Mouse (Mus musculus) heart, postnatal 0 days (tissue): ENCODE measurements at regions not wholly inside any gene's neighbourhood (a gene's known extent, or its start where the extent isn't known, plus 50 kb on each side); places are given as distances from the start of the nearest gene placed in this dataset.

Experiments used
- ATAC-seq: fragments of 200-750 bp; cut with Nextera tagmentation; 2 replicates; pipeline ENCODE4 v1.8.0; 2017; ENCODE audit warnings: low read depth, moderate number of reproducible peaks, moderate library complexity; ENCODE audit not compliant: insufficient read depth
- DNase-seq: peaks from one replicate; pipeline ENCODE4 v3.0.0-alpha.2; 2016; ENCODE audit warnings: low spot score
- H3K27ac ChIP-seq: fragments of 300-500 bp; sonication (generic); 2 replicates; pipeline ENCODE4 v1.5.1; 2014; ENCODE audit warnings: low read depth, mild to moderate bottlenecking
- H3K27me3 ChIP-seq: fragments of 300-500 bp; sonication (generic); 2 replicates; pipeline ENCODE4 v1.6.1; 2014; ENCODE audit warnings: low read length, mixed read lengths; ENCODE audit not compliant: control insufficient read depth, insufficient read depth
- H3K36me3 ChIP-seq: fragments of 300-500 bp; sonication (generic); replicated peaks from 2 replicates; pipeline ENCODE4 v1.6.1; 2014; ENCODE audit warnings: low read length, mixed read lengths; ENCODE audit not compliant: control insufficient read depth, insufficient read depth
- H3K4me1 ChIP-seq: fragments of 300-500 bp; sonication (generic); 2 replicates; pipeline ENCODE4 v1.6.1; 2014; ENCODE audit warnings: antibody characterized with exemption; ENCODE audit not compliant: control insufficient read depth, insufficient read depth
- H3K4me2 ChIP-seq: fragments of 300-500 bp; sonication (generic); 2 replicates; pipeline ENCODE4 v1.6.1; 2014; ENCODE audit warnings: low read depth, mild to moderate bottlenecking, low read length, moderate library complexity
- H3K4me3 ChIP-seq: fragments of 300-500 bp; sonication (generic); 2 replicates; pipeline ENCODE4 v1.5.1; 2014; ENCODE audit warnings: low read depth, low read length
- H3K9ac ChIP-seq: fragments of 300-500 bp; sonication (generic); replicated peaks from 2 replicates; pipeline ENCODE4 v1.6.1; 2014; ENCODE audit warnings: low read depth, low read length, mixed read lengths
- H3K9me3 ChIP-seq: fragments of 300-500 bp; sonication (generic); replicated peaks from 2 replicates; pipeline ENCODE4 v1.6.1; 2016; ENCODE audit warnings: low read length; ENCODE audit not compliant: control insufficient read depth
- CTCF ChIP-seq: IDR thresholded peaks from 2 replicates; pipeline ENCODE4 v1.5.1; 2016; ENCODE audit warnings: antibody characterized with exemption, control low read depth, low read depth
- EP300 ChIP-seq: IDR thresholded peaks from 2 replicates; pipeline ENCODE4 v1.6.1; 2016; ENCODE audit warnings: antibody characterized with exemption, low read depth
- WGBS: fragments of 180-500 bp; shearing (Covaris S2); extraction: QIAGEN DNeasy Blood & Tissue Kit; methylation state at CpG from one replicate; pipeline ENCODE4 v1.1.7; 2014; 5-methylcytosine and 5-hydroxymethylcytosine counted together

DNA sequence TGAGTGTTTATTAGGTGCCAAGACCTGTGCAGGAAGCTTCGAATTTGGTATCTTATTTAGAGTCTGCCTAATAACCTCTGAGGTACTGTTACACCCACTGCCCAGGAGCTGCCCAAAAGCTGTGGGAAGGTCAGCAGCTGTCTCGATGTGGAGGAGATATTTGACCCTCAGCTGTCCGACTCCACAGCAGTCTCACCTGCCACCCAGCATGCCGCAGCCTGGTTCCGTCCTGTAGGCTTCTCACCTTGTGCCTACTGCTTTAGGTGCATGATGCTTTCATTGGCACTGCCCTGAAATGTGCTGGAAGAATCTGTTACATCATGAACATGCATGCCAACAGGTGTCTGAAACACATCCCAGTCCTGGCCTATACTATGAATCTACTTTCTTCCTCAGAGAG is 444.9 kb upstream of the Gm765 start:
- no peak overlapping the region for H3K4me2 ChIP-seq
- no peak for DNase-seq
- no peak overlapping the region for H3K9ac ChIP-seq
- ATAC-seq: no peak
- no peaks in the 10 kb centered on the region for H3K9me3 ChIP-seq
- TF ChIP-seq CTCF: no peak
- no peak for TF ChIP-seq EP300
- 72% methylated on average over 5 of the region's 5 CpGs for WGBS
- no peak overlapping the region for H3K4me3 ChIP-seq
- H3K4me1 ChIP-seq: no peaks in the 10 kb centered on the region
- no peaks in the 10 kb centered on the region for H3K27me3 ChIP-seq
- no peak overlapping the region for H3K27ac ChIP-seq
- no peaks in the 10 kb centered on the region for H3K36me3 ChIP-seq

DNA sequence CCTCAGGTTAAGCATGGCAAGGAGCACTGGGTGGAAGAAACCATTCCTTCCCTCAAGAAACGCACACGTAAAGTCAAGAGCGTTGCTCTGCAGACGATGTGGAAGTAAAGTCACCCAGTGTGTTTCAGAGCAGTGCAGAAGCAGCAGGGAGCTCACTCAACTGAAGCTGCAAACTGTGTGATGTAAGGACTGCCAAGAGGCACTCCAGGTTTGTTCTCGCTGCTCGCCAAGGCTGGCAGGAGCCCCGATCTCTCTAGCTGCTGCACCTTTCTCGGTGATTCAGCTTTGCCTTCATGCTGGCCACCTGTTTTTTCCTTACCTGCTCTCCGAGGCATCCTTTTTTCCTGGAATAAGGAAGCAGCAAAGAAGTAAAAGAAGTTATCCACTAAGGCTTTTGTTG is 439.5 kb upstream of the Gm765 start:
- no peaks in the 10 kb centered on the region for H3K36me3 ChIP-seq
- TF ChIP-seq EP300: no peak
- TF ChIP-seq CTCF: no peak
- WGBS: 78% methylated on average over 9 of the region's 9 CpGs
- no peaks in the 10 kb centered on the region for H3K27me3 ChIP-seq
- no peak for ATAC-seq
- no peak for DNase-seq
- H3K4me1 ChIP-seq: no peaks in the 10 kb centered on the region
- no peak overlapping the region for H3K9ac ChIP-seq
- H3K27ac ChIP-seq: no peak overlapping the region
- H3K4me2 ChIP-seq: no peak overlapping the region
- H3K9me3 ChIP-seq: no peaks in the 10 kb centered on the region
- H3K4me3 ChIP-seq: no peak overlapping the region

DNA sequence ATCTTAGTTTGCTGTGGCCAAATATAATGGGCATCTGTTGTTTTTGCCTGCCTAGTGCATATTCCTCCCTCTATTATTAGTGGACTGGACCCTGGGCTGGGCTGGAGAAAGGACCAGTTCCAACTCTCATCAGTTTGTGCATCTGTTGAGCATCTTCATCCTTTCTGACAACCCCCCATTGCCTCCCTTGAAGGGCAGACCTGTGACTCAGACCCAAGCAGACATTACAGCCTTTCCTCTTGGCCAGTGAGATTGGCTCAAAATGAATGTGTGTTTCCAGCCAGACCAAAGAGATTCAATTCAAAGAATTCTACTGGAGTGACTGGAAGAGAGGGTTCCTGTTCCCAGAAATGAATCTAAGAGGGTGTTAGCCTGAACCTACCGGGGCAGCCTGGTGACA is 433.2 kb upstream of the Gm765 start:
- no peak for DNase-seq
- no peak for ATAC-seq

DNA sequence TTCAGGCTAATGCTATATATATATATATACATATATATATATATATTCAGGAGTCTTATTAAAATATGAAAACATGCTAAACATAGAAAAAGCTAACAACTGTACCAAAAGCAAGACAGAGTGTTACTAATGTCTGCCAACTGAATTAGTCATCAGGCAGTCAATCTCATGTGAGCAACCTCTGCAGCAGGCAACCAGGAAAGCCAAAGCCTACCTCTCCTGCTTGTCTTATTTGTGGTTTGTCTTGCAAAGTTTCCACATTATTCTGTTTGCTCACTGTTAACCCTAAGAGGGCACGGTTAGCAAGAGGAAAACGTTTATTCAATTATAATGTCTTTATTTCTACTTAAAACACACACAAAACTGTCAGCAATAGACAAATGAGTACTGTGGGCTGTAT is 427.4 kb upstream of the Gm765 start:
- Histone ChIP-seq H3K4me2 (no peak overlapping the region), H3K9ac (no peak overlapping the region), H3K27ac (no peak overlapping the region), H3K36me3 (no peaks in the 10 kb centered on the region), H3K4me1 (no peaks in the 10 kb centered on the region), H3K9me3 (no peaks in the 10 kb centered on the region), H3K27me3 (no peaks in the 10 kb centered on the region), H3K4me3 (no peak overlapping the region)
- no peak for ATAC-seq
- DNase-seq: no peak
- TF ChIP-seq CTCF: no peak
- no peak for TF ChIP-seq EP300
- 68% methylated on average over 2 of the region's 2 CpGs for WGBS

More for the DNA sequence above, 433.2 kb upstream of the Gm765 start:
- TF ChIP-seq CTCF (no peak), EP300 (no peak)
- Histone ChIP-seq H3K4me2 (no peak overlapping the region), H3K27ac (no peak overlapping the region), H3K27me3 (no peaks in the 10 kb centered on the region), H3K4me3 (no peak overlapping the region), H3K9ac (no peak overlapping the region), H3K36me3 (no peaks in the 10 kb centered on the region), H3K4me1 (no peaks in the 10 kb centered on the region), H3K9me3 (no peaks in the 10 kb centered on the region)
- WGBS: 79% methylated on average over 1 of the region's 1 CpGs

DNA sequence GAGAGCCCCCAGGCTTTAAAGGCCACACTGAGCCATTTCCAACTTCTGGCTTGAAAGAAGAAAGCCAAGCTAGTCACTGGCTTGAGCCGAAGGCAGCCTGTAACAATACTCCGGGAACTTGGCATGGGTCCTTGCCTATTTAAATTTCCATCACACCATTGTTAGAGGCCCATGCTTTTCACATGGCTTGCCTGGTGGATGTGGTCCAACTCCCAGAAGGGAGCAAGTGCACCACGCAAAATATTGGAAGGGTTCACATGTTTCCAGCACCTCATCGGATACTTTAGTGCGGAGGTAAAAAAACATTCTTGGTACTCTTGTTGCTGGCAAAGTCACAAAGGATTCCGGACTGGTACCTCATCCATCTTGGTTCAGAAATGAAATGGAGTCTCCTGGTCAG is 426.8 kb upstream of the Gm765 start:
- Histone ChIP-seq H3K9ac (no peak overlapping the region), H3K4me1 (no peaks in the 10 kb centered on the region), H3K27me3 (no peaks in the 10 kb centered on the region), H3K4me2 (no peak overlapping the region), H3K36me3 (no peaks in the 10 kb centered on the region), H3K4me3 (no peak overlapping the region), H3K27ac (no peak overlapping the region), H3K9me3 (no peaks in the 10 kb centered on the region)
- no peak for DNase-seq
- TF ChIP-seq EP300 (no peak), CTCF (no peak)
- ATAC-seq: no peak
- WGBS: 74% methylated on average over 6 of the region's 6 CpGs

DNA sequence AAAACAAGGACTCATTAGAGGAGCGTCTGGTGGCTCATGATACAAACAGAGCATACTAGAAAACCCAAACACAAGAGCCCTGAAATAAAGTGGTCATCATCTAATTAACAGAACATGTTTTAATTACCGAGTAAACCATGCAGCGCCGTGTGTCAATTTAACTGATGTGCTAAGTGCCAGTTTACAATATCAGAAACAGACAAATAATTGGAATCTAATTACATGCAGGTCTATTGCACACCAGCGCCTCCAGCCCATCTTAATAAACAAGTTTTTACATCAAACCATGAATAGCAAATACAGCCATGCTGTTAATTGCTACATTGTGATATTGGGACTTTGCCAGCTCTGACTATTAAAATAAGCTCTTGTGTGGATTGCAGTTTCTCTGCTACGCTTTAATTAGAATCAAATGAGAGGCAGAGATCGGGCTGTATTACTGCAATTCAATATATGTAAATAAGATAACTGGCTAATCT is 425.3 kb upstream of the Gm765 start:
- no peaks in the 10 kb centered on the region for H3K27me3 ChIP-seq
- TF ChIP-seq EP300: no peak
- TF ChIP-seq CTCF: no peak
- H3K27ac ChIP-seq: no peak overlapping the region
- no peaks in the 10 kb centered on the region for H3K4me1 ChIP-seq
- no peak overlapping the region for H3K4me2 ChIP-seq
- no peak for ATAC-seq
- H3K9ac ChIP-seq: no peak overlapping the region
- no peak for DNase-seq
- H3K9me3 ChIP-seq: no peaks in the 10 kb centered on the region
- no peak overlapping the region for H3K4me3 ChIP-seq
- 78% methylated on average over 7 of the region's 7 CpGs for WGBS
- no peaks in the 10 kb centered on the region for H3K36me3 ChIP-seq
